8 mouse cellular contexts compared by ENCODE assay signal in genomic region chr6:48627511-48627924, GRCm38 (mm10). TPM values are rescaled to one million over a fixed set of nuclear protein-coding genes. Genes with fewer than 3 reads are reported as not detected.
DNase-seq lines count a peak whose midpoint lies in the region; ATAC-seq and TF ChIP-seq lines count a peak whose summit lies in the region.

No protein-coding gene starts in this region.

- peaks cover 8% of the 10 kb centered on the region for H3K4me1 ChIP-seq in hindbrain, postnatal 0 days (ENCODE audit: insufficient read depth, low read length)
- peaks cover 19% of the 10 kb centered on the region for H3K4me1 ChIP-seq in liver, embryonic 15.5 days (replicated peaks)

- peak overlapping the region; percentile 56 for H3K9ac ChIP-seq in hindbrain, postnatal 0 days (replicated peaks; ENCODE audit: low read length)
- H3K9ac ChIP-seq in liver, embryonic 15.5 days, result no peak overlapping the region

- DNase-seq in frontal cortex, postnatal 10 days (ENCODE audit: low spot score in 2 of 2), result no peak
- DNase-seq in brain, adult 2 months (ENCODE audit: low read depth, low spot score), result peak; percentile 32
- DNase-seq in hindbrain, postnatal 0 days (ENCODE audit: low spot score), result no peak
- no peak for DNase-seq in urinary bladder, postnatal 25 days (ENCODE audit: low spot score)
- DNase-seq in lung, postnatal 4 days, result no peak

- no peaks in the 10 kb centered on the region for H3K9me3 ChIP-seq in hindbrain, postnatal 0 days (ENCODE audit: low read length)
- H3K9me3 ChIP-seq in liver, embryonic 15.5 days (replicated peaks), result no peaks in the 10 kb centered on the region

- H3K27ac ChIP-seq in hindbrain, postnatal 0 days, result peak overlapping the region; percentile 58; the same call in 1 of the 2 replicates
- no peak overlapping the region for H3K27ac ChIP-seq in liver, embryonic 15.5 days (replicated peaks)

- H3K4me2 ChIP-seq in hindbrain, postnatal 0 days (ENCODE audit: low read depth, low read length), result peak overlapping the region; percentile 85
- peak overlapping the region; percentile 69 for H3K4me2 ChIP-seq in liver, embryonic 15.5 days

- 0 out of 2 replicates have a peak, but pooled peaks have one; percentile 11 for ATAC-seq in frontal cortex, adult (ENCODE audit: low TSS enrichment)
- 0 out of 2 replicates have a peak, but pooled peaks have one; percentile 4 for ATAC-seq in hindbrain, postnatal 0 days
- ATAC-seq in liver, embryonic 15.5 days (ENCODE audit: insufficient read depth), result no peak
- no peak for ATAC-seq in monocyte, adult 5-6 weeks (replicated peaks; ENCODE audit: insufficient number of reproducible peaks, low FRiP score, low TSS enrichment, poor library complexity, severe bottlenecking)

- H3K27me3 ChIP-seq in hindbrain, postnatal 0 days (ENCODE audit: insufficient read depth, low read length), result no peaks in the 10 kb centered on the region
- peaks cover 50% of the 10 kb centered on the region for H3K27me3 ChIP-seq in liver, embryonic 15.5 days

- WGBS in hindbrain, postnatal 0 days, result 2% methylated on average over 7 of the region's 7 CpGs
- WGBS in liver, embryonic 15.5 days (ENCODE audit: insufficient replicate concordance), result 17% methylated on average over 7 of the region's 7 CpGs

- H3K36me3 ChIP-seq in hindbrain, postnatal 0 days (ENCODE audit: insufficient read depth, low read length), result no peaks in the 10 kb centered on the region; the same call in 1 of the 2 replicates
- H3K36me3 ChIP-seq in liver, embryonic 15.5 days (replicated peaks), result no peaks in the 10 kb centered on the region

- TF ChIP-seq CTCF in hindbrain, postnatal 0 days (IDR thresholded peaks at IDR 0.05; ENCODE audit: low read depth), result no peak

- peak overlapping the region; percentile 54 for H3K4me3 ChIP-seq in hindbrain, postnatal 0 days (ENCODE audit: low read length)
- peak overlapping the region; percentile 42 for H3K4me3 ChIP-seq in liver, embryonic 15.5 days (replicated peaks)

RNA-seq across cellular contexts. Expression of gene AI854703, which starts 1.0 kb away (rescaled TPM):
- total RNA-seq in hindbrain, postnatal 0 days (2014; rRNA removed), result 53.3 and 54.9 TPM in 2 replicates
- polyA plus RNA-seq in hindbrain, postnatal 0 days (2015; fragmentation: Nextera tagmentation; extraction: Ambion mirVana), result 29.3 and 30.2 TPM in 2 replicates
- polyA plus RNA-seq in liver, embryonic 15.5 days (2015; fragmentation: Nextera tagmentation; extraction: Ambion mirVana), result 0.18 and 0.24 TPM in 2 replicates
- total RNA-seq in monocyte, adult 5-6 weeks (2017), result 0.19 to 0.21 TPM in 2 of 3 replicates, not detected in the other

RNA-seq across cellular contexts. Expression of gene Gimap8, which starts 19.5 kb away (rescaled TPM):
- total RNA-seq in hindbrain, postnatal 0 days (2014; rRNA removed), result 0.72 and 1.3 TPM in 2 replicates
- polyA plus RNA-seq in hindbrain, postnatal 0 days (2015; fragmentation: Nextera tagmentation; extraction: Ambion mirVana), result 0.40 and 0.49 TPM in 2 replicates
- polyA plus RNA-seq in liver, embryonic 15.5 days (2015; fragmentation: Nextera tagmentation; extraction: Ambion mirVana), result 0.81 and 0.92 TPM in 2 replicates
- 132 to 417 TPM (median 134 TPM) in 3 replicates for total RNA-seq in monocyte, adult 5-6 weeks (2017)

RNA-seq across cellular contexts. Expression of gene Zfp775, which starts 25.7 kb away (rescaled TPM):
- total RNA-seq in hindbrain, postnatal 0 days (2014; rRNA removed), result 11.6 and 13.5 TPM in 2 replicates
- 7.2 and 8.8 TPM in 2 replicates for polyA plus RNA-seq in hindbrain, postnatal 0 days (2015; fragmentation: Nextera tagmentation; extraction: Ambion mirVana)
- 1.7 and 1.9 TPM in 2 replicates for polyA plus RNA-seq in liver, embryonic 15.5 days (2015; fragmentation: Nextera tagmentation; extraction: Ambion mirVana)
- 2.6 to 2.8 TPM (median 2.6 TPM) in 3 replicates for total RNA-seq in monocyte, adult 5-6 weeks (2017)

RNA-seq across cellular contexts. Expression of gene Gm44965, which starts 33.8 kb away (rescaled TPM):
- not detected in 2 replicates for total RNA-seq in hindbrain, postnatal 0 days (2014; rRNA removed)
- 0.54 TPM in 1 of 2 replicates, not detected in the other for polyA plus RNA-seq in hindbrain, postnatal 0 days (2015; fragmentation: Nextera tagmentation; extraction: Ambion mirVana)
- not detected in 2 replicates for polyA plus RNA-seq in liver, embryonic 15.5 days (2015; fragmentation: Nextera tagmentation; extraction: Ambion mirVana)
- 7.7 TPM in 1 of 3 replicates, not detected in the others for total RNA-seq in monocyte, adult 5-6 weeks (2017)

RNA-seq across cellular contexts. Expression of gene Repin1, which starts 33.8 kb away (rescaled TPM):
- 83.1 and 86.9 TPM in 2 replicates for total RNA-seq in hindbrain, postnatal 0 days (2014; rRNA removed)
- 40.6 and 41.2 TPM in 2 replicates for polyA plus RNA-seq in hindbrain, postnatal 0 days (2015; fragmentation: Nextera tagmentation; extraction: Ambion mirVana)
- 9.9 and 12.4 TPM in 2 replicates for polyA plus RNA-seq in liver, embryonic 15.5 days (2015; fragmentation: Nextera tagmentation; extraction: Ambion mirVana)
- total RNA-seq in monocyte, adult 5-6 weeks (2017), result 0.85 to 5.5 TPM (median 2.1 TPM) in 3 replicates

Comparison
In these comparisons a context has a peak if more than half of its experiments do, and no peak if none do; other contexts are left out.
1. ATAC-seq: peak in frontal cortex, adult (single experiment) and hindbrain, postnatal 0 days (single experiment); none in liver, embryonic 15.5 days (single experiment) and monocyte, adult 5-6 weeks (single experiment).
2. RNA of gene AI854703, which starts 1.0 kb away (total RNA-seq): 53.3 to 54.9 TPM in hindbrain, postnatal 0 days; 0.19 to 0.21 TPM in monocyte, adult 5-6 weeks; every median in the first group is over 10 times any median in the second.
3. RNA of gene Gimap8, which starts 19.5 kb away (total RNA-seq): 132 to 417 TPM in monocyte, adult 5-6 weeks; 0.72 to 1.3 TPM in hindbrain, postnatal 0 days; every median in the first group is over 10 times any median in the second.